ENCODE assay signal across 13 mouse cellular contexts in the genomic region with DNA sequence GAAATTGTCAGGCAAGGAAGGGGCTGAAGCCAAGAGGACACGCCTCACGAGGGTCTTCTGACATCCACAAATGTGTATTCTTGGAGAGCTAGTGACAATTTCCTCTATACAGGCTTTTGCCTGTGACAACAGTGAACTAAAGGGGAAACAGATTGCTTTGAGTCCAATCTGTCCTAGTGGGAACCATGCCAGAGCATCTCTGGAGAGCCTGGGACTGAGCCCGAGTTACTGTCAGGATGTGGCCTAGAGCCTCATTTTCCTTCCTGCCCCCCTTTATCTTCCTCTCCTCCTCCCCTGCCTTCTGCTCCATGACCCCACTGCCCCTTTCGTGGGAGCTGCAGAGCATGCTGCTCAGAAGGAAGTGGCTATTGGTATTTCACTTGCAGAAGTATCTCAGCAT. TPM values are rescaled to one million over a fixed set of nuclear protein-coding genes. Genes with fewer than 3 reads are reported as not detected.
DNase-seq lines count a peak whose midpoint lies in the region; ATAC-seq and TF ChIP-seq lines count a peak whose summit lies in the region.
"Had no signal": no experiment of that assay in that cellular context is flagged by ENCODE, and none has a peak within 500 bp of the region (broad histone marks: within the 10 kb centered on the region; RNA-seq: fewer than 3 reads in every experiment).

No protein-coding gene starts in this region.

- H3K9ac ChIP-seq in forebrain, embryonic 16.5 days (replicated peaks; ENCODE audit: low read depth, low read length) = no peak overlapping the region
- H3K9ac ChIP-seq in heart, embryonic 14.5 days (ENCODE audit: low read length) = no peak overlapping the region
- no peak overlapping the region for H3K9ac ChIP-seq in intestine, embryonic 16.5 days (ENCODE audit: low read depth, low read length)
- H3K9ac ChIP-seq: limb, embryonic 12.5 days had no signal

- 53% methylated on average over 4 of the region's 4 CpGs for WGBS in forebrain, embryonic 16.5 days
- 69% methylated on average over 4 of the region's 4 CpGs for WGBS in forebrain, embryonic 10.5 days
- 55% methylated on average over 4 of the region's 4 CpGs for WGBS in heart, embryonic 14.5 days
- WGBS in intestine, embryonic 16.5 days = 56% methylated on average over 4 of the region's 4 CpGs

- H3K4me2 ChIP-seq in forebrain, embryonic 16.5 days (ENCODE audit: low read length) = no peak overlapping the region
- H3K4me2 ChIP-seq in heart, embryonic 14.5 days (ENCODE audit: low read length) = no peak overlapping the region
- no peak overlapping the region for H3K4me2 ChIP-seq in intestine, embryonic 16.5 days (ENCODE audit: low read depth, low read length)
- H3K4me2 ChIP-seq: limb, embryonic 12.5 days had no signal

- no peaks in the 10 kb centered on the region for H3K36me3 ChIP-seq in forebrain, embryonic 16.5 days (ENCODE audit: control insufficient read depth, insufficient read depth)
- H3K36me3 ChIP-seq in forebrain, embryonic 10.5 days (replicated peaks) = no peaks in the 10 kb centered on the region
- H3K36me3 ChIP-seq in heart, embryonic 14.5 days (ENCODE audit: control insufficient read depth, insufficient read depth, low read length) = no peaks in the 10 kb centered on the region
- H3K36me3 ChIP-seq in intestine, embryonic 16.5 days (ENCODE audit: control insufficient read depth, insufficient read depth, low read length) = no peaks in the 10 kb centered on the region
- H3K36me3 ChIP-seq: limb, embryonic 12.5 days had no signal

- H3K4me3 ChIP-seq in forebrain, embryonic 16.5 days (replicated peaks; ENCODE audit: low read length) = no peak overlapping the region
- no peak overlapping the region for H3K4me3 ChIP-seq in forebrain, embryonic 10.5 days
- H3K4me3 ChIP-seq in heart, embryonic 14.5 days (ENCODE audit: control insufficient read depth in 1 of 2, insufficient read depth in 1 of 2, low read depth in 1 of 2, low read length in 2 of 2) = no peak overlapping the region
- no peak overlapping the region for H3K4me3 ChIP-seq in left cerebral cortex, adult 2 months
- no peak overlapping the region for H3K4me3 ChIP-seq in intestine, embryonic 16.5 days (ENCODE audit: low read length)
- H3K4me3 ChIP-seq: erythroblast, embryonic 14.5 days; limb, embryonic 12.5 days had no signal

- 0 out of 2 replicates have a peak, but pooled peaks cover 4% of the 10 kb centered on the region for H3K27me3 ChIP-seq in forebrain, embryonic 16.5 days (replicated peaks; ENCODE audit: control insufficient read depth, insufficient read depth, low read length)
- peaks cover 100% of the 10 kb centered on the region for H3K27me3 ChIP-seq in forebrain, embryonic 10.5 days (ENCODE audit: poor library complexity, severe bottlenecking)
- no peaks in the 10 kb centered on the region for H3K27me3 ChIP-seq in heart, embryonic 14.5 days (ENCODE audit: control insufficient read depth, insufficient read depth, low read length)
- H3K27me3 ChIP-seq in intestine, embryonic 16.5 days (replicated peaks; ENCODE audit: control insufficient read depth, insufficient read depth, low read length) = peaks cover 10% of the 10 kb centered on the region; the same call in 1 of the 2 replicates

- TF ChIP-seq CTCF in left cerebral cortex, adult 2 months (IDR thresholded peaks at IDR 0.05) = no peak

- DNase-seq in forebrain, embryonic 10.5 days (ENCODE audit: extremely low spot score, low spot score) = no peak
- DNase-seq in layer of hippocampus, adult 9-11 months = peak; percentile 3
- no peak for DNase-seq in layer of hippocampus, adult 9-10 months (ENCODE audit: low spot score)
- no peak for DNase-seq in left cerebral cortex, adult 2 months (ENCODE audit: extremely low spot score in 1 of 2, low spot score in 2 of 2)
- DNase-seq: gastrocnemius, postnatal 14 days; lung, postnatal 36 days had no signal

- intact Hi-C loops in left cerebral cortex, adult 2 months (cut with DNase I) = no loop called here

- ATAC-seq in forebrain, embryonic 16.5 days = 0 out of 2 replicates have a peak, but pooled peaks have one; percentile 52
- ATAC-seq in cerebellum, adult (ENCODE audit: insufficient number of reproducible peaks, low FRiP score, low TSS enrichment) = peak; percentile 82
- ATAC-seq in heart, embryonic 14.5 days (ENCODE audit: insufficient number of reproducible peaks, insufficient read depth, low FRiP score, low read depth) = no peak
- ATAC-seq in intestine, embryonic 16.5 days = no peak

- no peaks in the 10 kb centered on the region for H3K9me3 ChIP-seq in forebrain, embryonic 16.5 days (ENCODE audit: control insufficient read depth, low read length)
- H3K9me3 ChIP-seq in forebrain, embryonic 10.5 days = no peaks in the 10 kb centered on the region
- no peaks in the 10 kb centered on the region for H3K9me3 ChIP-seq in heart, embryonic 14.5 days (ENCODE audit: control insufficient read depth, low read length)
- no peaks in the 10 kb centered on the region for H3K9me3 ChIP-seq in intestine, embryonic 16.5 days (ENCODE audit: control insufficient read depth, low read length)
- H3K9me3 ChIP-seq: limb, embryonic 12.5 days had no signal

- H3K4me1 ChIP-seq in forebrain, embryonic 16.5 days (replicated peaks; ENCODE audit: control insufficient read depth, insufficient read depth, low read length) = no peaks in the 10 kb centered on the region
- 0 out of 2 replicates have a peak, but pooled peaks cover 7% of the 10 kb centered on the region for H3K4me1 ChIP-seq in forebrain, embryonic 10.5 days
- H3K4me1 ChIP-seq in heart, embryonic 14.5 days (ENCODE audit: control insufficient read depth in 2 of 2, insufficient read depth in 2 of 2, low read length in 2 of 2) = peaks cover 0 to 6% of the 10 kb centered on the region in 2 experiments; a peak in 3 of 4 replicates
- H3K4me1 ChIP-seq in intestine, embryonic 16.5 days (ENCODE audit: control insufficient read depth, insufficient read depth, low read length) = no peaks in the 10 kb centered on the region
- H3K4me1 ChIP-seq: limb, embryonic 12.5 days had no signal

- no peak overlapping the region for H3K27ac ChIP-seq in forebrain, embryonic 16.5 days (ENCODE audit: low read length)
- H3K27ac ChIP-seq in forebrain, embryonic 10.5 days = no peak overlapping the region
- peak overlapping the region; percentile 14 to 24; a peak in 1 of 4 replicates for H3K27ac ChIP-seq in heart, embryonic 14.5 days (replicated peaks in 1 of 2; ENCODE audit: control insufficient read depth in 1 of 2, insufficient read depth in 1 of 2, low read depth in 2 of 2, low read length in 2 of 2)
- H3K27ac ChIP-seq in left cerebral cortex, adult 2 months = no peak overlapping the region
- no peak overlapping the region for H3K27ac ChIP-seq in intestine, embryonic 16.5 days (ENCODE audit: low read length)
- H3K27ac ChIP-seq: kidney, postnatal 0 days; limb, embryonic 12.5 days had no signal

RNA-seq across cellular contexts. Expression of gene Nhsl2, which starts 49.2 kb away (rescaled TPM):
- 3.8 and 4.9 TPM in 2 replicates for polyA plus RNA-seq in forebrain, embryonic 16.5 days (2015; fragmentation: Nextera tagmentation; extraction: Ambion mirVana)
- 11.3 and 12.1 TPM in 2 replicates for polyA plus RNA-seq in forebrain, embryonic 10.5 days (2016; fragmentation: Nextera tagmentation; extraction: Ambion mirVana)
- 12.4 and 15.5 TPM in 2 replicates for polyA plus RNA-seq in heart, embryonic 14.5 days (2014; fragmentation: Nextera tagmentation; extraction: Ambion mirVana)
- total RNA-seq in left cerebral cortex, adult 2 months (2021) = 10 to 100 TPM; 37.0 to 38.0 TPM
- polyA plus RNA-seq in intestine, embryonic 16.5 days (2015; fragmentation: Nextera tagmentation; extraction: Ambion mirVana) = 5.4 and 6.9 TPM in 2 replicates
- polyA plus RNA-seq: erythroblast, embryonic 14.5 days had no signal

Comparison
In these comparisons a context has a peak if more than half of its experiments do, and no peak if none do; other contexts are left out.
1. ATAC-seq: peak in forebrain, embryonic 16.5 days (single experiment) and cerebellum, adult (single experiment); none in heart, embryonic 14.5 days (single experiment) and intestine, embryonic 16.5 days (single experiment).
2. H3K27ac ChIP-seq: peak in heart, embryonic 14.5 days (2 of 2); none in forebrain, embryonic 16.5 days (single experiment), forebrain, embryonic 10.5 days (single experiment), left cerebral cortex, adult 2 months (single experiment) and intestine, embryonic 16.5 days (single experiment).